Mouse (Mus musculus) left cerebral cortex, postnatal 36 days (tissue): ENCODE data around the gene Bicd2. TPM values are rescaled to one million over a fixed set of nuclear protein-coding genes. Genes with fewer than 3 reads are reported as not detected.
A peak's percentile ranks its signal among the peaks of the same experiment; 100 is the strongest.
"Not testable (repeated sequence)": the region's sequence is repeated elsewhere in the genome, so short reads cannot be mapped to it uniquely, and the experiment has no call there.

ENCODE experiments used
- DNase-seq, 2 experiments: peaks; one replicate each; pipeline ENCODE4 v3.0.0; 2021 to 2022; ENCODE audit warnings: low spot score in 2 of 2, mixed read lengths in 1 of 2
- intact Hi-C: fragments of 180-260 bp; cut with DNase I; formaldehyde crosslinking; loops from one replicate; pipeline ENCODE4 v1.15.1; 2025
- total RNA-seq, 2 experiments: library from RNA; stranded (reverse); gene quantifications; 2 replicates each; pipeline ENCODE4 v1.2.3; 2021

Gene Bicd2
- total RNA-seq, 2 experiments from 2014 or later: 45.2 to 55.9 TPM

DNA sequence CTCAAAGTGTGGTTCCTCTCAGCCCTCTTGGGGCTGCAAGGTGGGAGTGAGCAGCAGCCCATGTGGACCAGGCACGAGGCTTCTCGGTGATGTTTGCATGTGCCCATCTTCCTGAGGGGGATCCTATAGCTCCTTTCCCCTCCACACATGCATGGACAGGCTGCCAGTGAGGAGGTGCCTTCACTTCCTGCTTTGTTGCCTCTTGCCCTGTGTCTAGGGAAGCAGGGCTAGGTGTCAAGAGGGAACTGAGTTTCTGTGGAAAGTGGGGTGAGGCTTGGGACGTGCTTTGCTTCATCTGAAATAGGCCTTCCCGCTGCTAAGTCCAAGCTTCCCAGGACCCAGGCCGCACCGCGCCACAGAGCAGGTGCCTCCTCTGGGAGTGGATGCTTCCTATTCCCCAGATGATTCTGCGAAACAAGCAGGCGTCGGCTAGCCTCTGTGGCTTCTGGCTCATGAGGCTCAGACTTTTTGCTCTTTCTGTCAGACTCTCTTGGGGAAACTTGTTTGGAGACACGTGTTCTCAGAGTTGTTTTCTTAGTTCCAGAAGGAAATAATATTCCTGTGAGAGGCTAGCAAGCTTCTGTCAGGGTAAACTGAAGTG, 14.2 kb downstream of the Bicd2 start:
- intact Hi-C loops: no loop called here
- no peak for DNase-seq

DNA sequence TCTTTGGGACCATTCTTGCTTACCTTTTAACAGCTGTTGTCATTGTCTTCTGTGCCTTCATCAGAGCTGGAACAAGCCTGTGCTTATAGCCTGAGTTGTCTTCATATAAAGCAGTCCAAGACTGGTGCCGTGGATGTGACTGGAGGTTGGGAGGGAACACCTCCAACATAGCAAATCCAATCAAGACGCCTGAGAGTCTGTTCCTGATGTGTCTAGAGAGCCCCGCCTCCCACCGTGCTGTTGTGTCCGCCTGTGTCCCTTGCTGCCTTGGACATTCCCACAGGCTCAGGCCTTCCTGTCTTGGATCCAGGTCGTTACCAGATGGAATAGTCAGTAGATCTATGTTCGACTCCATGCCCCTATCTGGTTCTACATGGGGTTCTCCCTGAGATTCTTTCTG, 14.7 kb downstream of the Bicd2 start:
- DNase-seq: no peak
- intact Hi-C loops: no loop called here

DNA sequence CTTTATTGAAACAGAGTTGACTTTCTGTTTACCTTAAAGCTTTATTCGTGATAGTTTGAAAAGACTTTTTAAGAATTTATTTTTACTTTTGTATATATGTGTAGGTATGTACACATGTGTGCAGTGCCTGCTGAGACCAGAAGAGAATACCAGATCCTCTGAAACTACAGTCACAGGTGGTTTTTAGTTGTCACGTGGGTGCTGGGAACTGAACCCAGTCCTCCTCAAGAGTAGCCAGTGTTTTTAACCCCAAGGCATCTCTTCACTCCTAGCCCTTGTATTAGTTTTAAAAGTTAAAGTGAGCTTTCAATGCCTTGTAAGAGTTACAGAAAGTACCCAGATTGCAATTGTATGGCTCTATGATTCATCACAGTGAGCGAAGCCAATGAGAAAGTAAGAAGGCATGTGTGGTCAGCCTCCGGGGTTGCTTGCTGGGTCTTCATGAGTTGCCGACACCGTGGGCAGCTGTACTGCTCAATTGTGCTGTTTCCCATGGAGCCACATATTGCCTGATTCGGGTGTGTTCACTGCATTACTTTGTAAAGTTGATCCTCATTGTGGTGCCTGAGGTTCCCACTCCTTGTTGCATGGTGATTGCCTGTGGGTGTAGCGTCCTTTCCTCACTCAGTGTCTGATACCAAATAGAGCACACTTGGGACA, 16.1 kb downstream of the Bicd2 start:
- no peak for DNase-seq
- intact Hi-C loops: no loop called here

DNA sequence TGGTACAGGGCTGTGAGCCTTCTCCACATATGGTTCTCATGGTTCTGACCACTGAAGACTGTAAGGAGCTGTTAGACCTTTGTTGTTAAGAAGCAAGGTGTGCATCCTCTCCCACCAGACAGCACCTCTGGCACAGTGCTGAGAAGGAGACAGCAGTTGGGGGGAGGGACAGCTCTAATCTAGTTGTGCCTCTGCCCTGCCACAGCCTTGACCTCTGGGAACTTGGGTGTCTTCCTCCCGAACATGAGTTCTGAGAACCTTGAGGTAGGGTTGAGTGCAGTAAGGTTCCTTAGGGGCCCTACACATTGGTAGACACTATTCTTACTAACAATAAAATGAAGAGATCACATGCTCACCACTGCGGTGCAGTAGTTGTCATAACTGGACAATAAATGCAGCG, 16.8 kb downstream of the Bicd2 start:
- intact Hi-C loops: no loop called here
- no peak for DNase-seq

DNA sequence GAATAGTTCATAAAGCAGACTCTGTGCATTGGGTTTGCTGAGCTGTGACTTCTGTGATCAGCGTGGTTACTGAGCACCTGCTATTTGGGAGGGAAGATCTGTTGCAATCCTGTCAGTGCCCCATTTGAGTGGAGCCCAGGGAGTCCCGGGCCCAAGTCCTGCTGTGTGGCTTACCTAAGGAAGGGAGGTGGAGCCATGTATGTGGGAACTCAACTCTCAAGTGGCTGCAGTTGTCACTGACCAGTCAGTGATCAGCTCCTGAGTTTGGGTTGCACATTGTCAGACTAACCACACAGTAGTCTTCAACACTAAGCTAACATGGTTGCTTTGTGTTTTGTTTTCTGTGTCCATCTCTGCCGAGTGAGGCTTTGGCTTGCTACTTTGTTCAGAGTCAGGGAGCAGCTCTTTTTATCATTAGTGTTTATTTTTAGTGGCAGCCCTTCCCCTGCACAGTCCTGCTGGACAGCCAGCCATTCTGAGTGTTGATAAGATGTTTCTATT, 19.6 kb downstream of the Bicd2 start:
- no peak for DNase-seq
- intact Hi-C loops: no loop called here

DNA sequence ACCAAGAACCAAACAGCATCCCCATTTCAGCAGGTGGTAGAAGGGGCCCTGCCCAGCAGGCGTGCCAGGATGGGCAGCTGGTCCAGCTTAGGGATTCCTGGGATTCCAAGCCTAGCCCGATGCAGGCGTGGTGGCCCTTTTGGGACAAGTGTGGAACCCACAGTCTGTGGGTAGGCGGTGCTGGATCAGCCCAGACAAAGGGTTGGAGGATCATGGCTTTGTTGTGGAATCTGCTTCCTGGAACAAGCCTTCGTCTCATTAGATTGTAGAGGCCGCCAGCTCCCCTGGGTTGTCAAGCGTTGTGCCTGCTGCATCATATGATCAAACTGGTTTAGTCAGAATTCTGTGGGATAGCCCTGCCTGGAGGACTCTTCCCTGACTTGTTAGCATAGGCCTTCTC, 21.0 kb downstream of the Bicd2 start:
- intact Hi-C loops: no loop called here
- no peak for DNase-seq

DNA sequence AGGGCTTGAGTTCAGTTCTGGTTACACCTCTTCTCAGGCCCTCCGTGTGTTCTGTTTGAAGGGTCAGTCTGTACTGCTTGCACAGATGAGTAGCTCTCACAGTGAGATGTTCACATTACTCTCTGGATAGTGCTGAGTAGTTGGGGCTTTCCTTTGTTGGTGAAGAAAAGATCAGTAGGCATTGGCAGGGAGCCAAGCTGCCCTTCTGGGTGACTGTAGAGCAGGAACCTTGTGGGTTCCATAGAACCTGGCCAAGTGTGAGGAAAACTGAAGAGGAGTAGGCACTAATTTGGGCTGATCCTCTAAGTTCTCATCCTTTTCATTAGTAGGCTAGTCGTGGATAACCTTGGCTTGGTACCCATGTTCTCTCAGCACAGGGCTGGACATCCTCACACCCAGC, 21.4 kb downstream of the Bicd2 start:
- no peak for DNase-seq
- intact Hi-C loops: no loop called here

DNA sequence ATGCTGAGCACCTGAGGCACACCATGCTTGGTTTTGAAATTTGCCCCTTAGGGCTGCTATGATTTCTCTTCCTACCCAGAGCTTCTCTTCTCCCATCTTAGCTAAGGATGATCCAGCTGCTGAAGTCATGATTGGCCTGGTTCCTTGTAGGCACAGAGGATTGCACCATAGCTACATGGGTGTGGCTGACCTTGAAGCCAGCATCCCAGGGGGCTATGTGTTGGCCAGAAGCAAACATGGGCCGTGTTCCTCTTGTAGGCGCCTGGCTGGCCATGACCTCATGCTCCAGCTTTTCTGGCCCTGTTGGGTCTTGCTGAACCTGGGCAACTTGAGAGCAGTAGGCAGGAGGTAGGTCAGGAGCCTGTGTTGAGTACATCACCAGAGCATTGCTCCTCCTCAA, 23.3 kb downstream of the Bicd2 start:
- intact Hi-C loops: no loop called here
- no peak for DNase-seq

DNA sequence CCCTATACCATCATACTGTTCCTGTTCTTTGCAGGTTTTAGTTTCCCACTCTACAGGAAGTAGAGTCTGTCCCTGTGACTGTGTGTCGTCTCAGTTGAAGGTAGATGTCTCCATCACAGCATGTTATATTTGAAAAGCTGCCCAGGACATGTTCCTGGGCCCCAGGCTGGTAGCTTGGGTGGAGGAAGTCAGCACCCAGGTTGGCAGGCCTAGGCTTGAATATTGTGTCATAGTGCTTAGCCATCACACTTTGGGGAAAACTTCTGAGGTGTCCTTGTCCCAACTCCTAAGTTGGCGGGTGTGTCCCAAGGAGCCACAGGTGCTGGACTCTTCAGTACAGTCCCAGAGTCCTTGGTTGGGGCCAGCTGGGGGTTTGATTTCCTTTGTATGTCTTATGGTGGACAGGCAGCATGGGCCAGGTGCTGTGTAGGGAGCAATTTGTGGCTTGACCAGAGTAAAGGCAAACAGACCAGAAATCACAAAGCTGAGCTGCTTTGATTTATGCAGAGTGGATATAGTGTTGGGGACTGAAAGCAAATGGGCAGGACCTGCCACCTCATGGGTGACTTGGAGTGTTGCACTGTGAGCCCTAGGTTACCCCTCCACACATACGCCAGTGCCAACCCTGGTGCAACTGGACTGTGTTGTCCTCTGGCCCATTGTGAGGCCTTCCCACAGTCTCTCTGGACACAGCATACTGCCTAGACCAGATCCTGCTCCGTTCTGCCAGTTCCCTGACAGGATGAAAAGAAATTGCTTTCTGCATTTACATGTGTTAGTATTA, 26.5 kb downstream of the Bicd2 start:
- intact Hi-C loops: no loop called here
- DNase-seq: no peak

DNA sequence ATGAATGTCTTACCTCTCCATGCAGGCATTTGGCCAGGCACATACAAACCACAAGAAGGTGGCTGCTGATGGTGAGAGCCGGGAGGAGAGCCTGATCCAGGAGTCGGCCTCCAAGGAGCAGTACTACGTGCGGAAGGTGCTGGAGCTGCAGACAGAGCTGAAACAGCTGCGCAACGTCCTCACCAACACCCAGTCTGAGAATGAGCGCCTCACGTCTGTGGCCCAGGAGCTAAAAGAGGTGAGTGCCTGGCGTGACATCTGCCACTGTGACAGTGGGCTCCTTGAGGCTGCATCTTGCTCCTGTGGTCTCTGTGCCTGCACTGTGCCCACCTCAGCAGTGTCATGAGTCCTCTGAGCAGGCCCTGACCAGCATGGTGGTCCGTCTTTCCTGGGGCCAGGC, 28.0 kb downstream of the Bicd2 start:
- intact Hi-C loops: no loop called here

DNA sequence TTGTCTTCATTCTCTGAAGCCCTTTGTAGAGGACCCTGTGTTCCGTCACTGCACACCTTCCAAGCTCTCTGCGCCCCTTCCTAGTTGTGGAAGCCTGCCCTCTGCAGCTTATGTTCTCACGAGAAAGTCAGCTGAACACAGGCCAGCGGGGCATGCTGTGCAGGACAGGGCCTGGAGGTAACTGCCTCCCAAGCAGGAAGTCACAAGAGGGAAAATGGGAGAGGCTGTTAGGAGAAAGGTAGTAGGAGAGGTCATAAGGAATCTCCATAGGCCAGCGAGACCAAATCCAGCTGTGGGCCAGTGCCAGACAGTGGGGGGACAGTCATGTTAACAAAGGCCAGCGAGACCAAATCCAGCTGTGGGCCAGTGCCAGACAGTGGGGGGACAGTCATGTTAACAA, 28.8 kb downstream of the Bicd2 start:
- DNase-seq: not testable (repeated sequence)
- intact Hi-C loops: loop anchor here (2.0 kb wide), 1 partner anchor 29 kb away; the partner anchor contains the start of gene Bicd2

More for the DNA sequence above, 28.0 kb downstream of the Bicd2 start:
- DNase-seq: no peak

DNA sequence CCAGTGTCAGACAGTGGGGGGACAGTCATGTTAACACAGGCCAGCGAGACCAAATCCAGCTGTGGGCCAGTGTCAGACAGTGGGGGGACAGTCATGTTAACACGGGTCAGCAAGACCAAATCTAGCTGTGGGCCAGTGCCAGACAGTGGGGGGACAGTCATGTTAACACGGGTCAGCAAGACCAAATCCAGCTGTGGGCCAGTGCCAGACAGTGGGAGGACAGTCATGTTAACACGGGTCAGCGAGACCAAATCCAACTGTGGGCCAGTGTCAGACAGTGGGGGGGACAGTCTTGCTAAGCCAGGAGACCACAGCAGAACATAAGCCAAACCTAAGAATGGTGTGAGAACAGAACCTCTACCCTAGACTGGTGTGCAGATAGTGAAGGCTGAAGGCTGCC, 29.5 kb downstream of the Bicd2 start:
- intact Hi-C loops: loop anchor here (2.0 kb wide), 1 partner anchor 30 kb away; the partner anchor contains the start of gene Bicd2
- not testable (repeated sequence) for DNase-seq

DNA sequence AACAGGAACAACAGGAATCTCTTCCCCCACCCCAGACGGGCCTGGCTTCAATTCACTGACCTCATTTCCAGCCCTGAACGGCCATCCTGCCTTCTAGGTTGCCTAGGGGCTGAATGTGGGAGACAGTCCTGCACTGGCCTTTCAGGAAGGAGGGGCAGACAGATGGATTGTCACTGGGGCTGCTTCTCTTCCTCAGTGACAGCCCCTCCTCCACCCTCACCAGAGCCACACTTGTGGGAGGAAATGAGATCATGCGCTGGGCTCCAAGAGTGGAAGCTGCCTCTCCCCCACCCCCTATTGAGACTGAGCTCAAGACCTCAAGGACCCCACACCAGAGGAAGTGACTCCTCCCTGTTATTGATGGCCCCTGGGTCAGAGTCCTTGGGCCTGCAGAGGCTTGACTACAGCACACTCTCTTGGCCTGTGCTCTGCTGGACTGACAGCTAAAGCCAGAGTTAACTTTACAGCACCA, 30.1 kb downstream of the Bicd2 start:
- intact Hi-C loops: loop anchor here (2.0 kb wide), 1 partner anchor 31 kb away; the partner anchor contains the start of gene Bicd2
- peak; percentile 66 to 72 for DNase-seq

DNA sequence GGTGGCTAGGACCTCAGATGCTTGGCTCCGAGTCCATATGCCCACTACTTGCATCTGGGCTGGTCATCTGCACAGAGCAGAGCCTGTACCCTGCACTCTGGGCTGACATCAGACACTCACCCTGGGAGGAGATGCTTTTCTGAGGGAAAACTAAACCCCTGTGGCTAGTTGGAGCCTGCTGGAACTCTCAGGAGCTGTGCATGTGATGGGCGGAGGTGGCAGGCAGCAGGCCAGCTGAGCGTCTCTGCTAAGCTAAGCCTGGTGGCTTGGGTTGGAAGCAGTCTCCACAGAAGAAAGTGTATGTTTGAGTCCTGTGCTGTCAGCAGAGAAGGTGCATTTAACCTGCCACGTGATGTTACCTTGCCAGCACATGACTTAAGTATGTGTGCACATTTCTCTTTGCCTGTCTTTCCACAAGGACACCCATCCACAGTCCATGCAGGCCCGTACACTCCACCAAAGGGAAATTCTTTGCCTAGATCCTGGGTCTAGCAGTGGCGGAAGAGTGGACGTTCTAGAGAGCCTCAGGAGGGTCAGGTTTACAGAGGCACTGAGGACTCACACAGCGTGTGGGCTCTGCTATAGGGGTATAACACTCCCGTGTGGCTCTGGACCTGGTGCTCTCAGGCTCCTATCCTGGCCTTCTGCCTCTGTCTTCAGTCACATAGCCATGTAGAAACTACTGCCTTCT, 31.1 kb downstream of the Bicd2 start:
- DNase-seq: peak; percentile 68 to 77
- intact Hi-C loops: no loop called here

DNA sequence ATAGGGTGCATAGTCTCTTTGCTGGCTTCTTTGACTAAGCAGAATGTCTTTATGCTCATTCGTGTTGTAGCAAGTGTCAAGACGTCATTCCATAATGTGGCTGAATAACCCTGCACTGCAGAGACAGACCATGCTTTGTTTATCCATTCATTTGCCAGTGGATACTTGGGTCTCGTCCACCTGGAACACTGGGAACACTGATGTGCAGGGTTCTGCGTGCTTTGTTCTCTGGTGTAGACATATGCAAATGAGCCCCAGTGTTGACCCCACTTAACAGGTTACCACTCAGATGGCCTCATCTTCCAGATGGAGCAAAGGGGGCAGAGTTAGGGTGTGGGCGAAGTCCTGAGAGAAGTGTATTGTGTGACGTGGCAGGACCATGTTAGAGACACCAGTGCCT, 32.9 kb downstream of the Bicd2 start:
- DNase-seq: no peak
- intact Hi-C loops: no loop called here

DNA sequence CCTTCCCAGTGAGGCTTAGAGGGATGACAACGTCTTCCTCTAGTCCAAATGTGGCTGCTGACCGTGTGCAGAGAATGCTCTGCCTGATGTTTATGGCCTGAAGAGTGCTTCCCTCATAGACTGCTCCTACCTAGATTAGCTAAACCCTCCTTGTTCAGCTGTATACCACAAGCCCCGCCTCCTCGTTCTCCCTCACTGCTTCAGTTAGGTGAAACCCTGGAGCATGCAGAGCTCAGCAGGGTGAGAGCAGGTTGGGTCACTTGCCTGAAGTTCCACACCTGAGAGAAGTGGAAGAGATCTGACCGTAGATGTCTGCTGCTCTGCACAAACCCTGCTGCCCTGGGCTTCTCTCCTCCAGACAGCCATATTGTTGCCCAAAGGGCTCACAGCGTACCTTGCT, 33.3 kb downstream of the Bicd2 start:
- intact Hi-C loops: no loop called here
- no peak for DNase-seq

DNA sequence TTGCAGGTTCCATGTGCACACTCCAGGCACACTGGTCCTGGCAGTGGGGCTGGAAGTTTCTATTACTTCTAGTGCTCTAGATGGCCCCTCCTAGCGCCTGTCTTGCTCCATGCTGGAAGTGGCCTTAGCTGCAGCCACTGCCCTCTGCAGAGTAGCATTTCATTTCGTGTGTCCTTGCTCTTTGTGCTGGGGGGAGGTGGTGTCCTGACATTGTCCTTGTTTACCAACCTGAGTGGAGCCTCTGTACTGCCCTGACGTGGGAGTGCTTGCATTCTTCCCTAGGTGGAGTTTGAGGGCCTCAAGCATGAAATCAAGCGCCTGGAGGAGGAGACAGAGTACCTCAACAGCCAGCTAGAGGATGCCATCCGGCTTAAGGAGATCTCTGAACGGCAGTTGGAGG, 36.2 kb downstream of the Bicd2 start:
- intact Hi-C loops: no loop called here

DNA sequence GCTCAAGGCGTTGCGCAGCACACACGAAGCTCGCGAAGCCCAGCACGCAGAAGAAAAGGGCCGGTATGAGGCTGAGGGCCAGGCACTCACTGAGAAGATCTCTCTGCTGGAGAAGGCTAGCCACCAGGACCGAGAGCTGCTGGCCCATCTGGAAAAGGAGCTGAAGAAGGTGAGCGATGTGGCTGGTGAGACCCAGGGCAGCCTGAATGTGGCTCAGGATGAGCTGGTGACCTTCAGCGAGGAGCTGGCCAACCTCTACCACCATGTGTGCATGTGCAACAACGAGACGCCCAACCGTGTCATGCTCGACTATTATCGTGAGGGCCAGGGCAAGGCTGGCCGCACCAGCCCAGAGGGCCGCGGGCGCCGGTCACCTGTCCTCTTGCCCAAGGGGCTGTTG, 37.9 kb downstream of the Bicd2 start:
- no peak for DNase-seq
- intact Hi-C loops: no loop called here

More for the DNA sequence above, 36.2 kb downstream of the Bicd2 start:
- no peak for DNase-seq

DNA sequence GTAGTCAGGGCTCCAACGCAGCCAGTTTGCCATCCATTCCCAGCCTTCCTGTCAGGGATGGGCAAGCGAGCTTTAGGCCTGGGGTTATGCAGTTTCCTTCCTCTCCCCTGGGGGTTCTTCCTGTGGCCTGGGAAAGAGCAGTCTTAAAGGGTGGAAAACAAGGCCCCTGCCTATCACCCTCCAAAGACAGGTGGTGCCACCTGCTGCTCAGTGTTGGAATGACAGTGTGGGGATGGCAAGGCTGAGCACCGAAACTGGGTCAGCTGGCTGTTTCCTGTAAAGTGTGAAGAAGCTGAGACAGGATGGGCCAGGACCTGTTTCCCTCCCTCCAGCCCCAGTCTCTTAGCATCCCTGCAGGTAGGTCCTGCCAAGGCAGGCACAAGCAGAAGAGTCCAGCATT, 39.8 kb downstream of the Bicd2 start:
- peak; percentile 77 to 82 for DNase-seq
- intact Hi-C loops: loop anchor here (2.0 kb wide), 1 partner anchor 42 kb away; no protein-coding TSS in a partner anchor

DNA sequence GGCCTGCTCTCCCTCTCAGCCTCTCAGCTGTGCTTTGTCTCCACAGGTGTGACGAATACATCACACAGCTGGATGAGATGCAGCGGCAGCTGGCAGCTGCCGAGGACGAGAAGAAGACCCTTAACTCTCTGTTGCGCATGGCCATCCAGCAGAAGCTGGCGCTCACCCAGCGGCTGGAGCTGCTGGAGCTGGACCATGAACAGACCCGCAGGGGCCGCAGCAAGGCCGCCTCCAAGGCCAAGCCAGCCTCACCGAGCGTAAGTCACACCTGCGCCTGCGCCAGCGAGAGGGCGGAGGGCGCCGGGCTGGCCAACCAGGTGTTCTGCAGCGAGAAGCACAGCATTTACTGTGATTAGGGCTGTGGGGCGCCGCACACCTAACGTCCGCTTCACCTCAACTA, 41.6 kb downstream of the Bicd2 start:
- intact Hi-C loops: no loop called here

More for the DNA sequence above, 41.6 kb downstream of the Bicd2 start:
- DNase-seq: no peak
